Mouse (Mus musculus) right cerebral cortex, postnatal 36 days (tissue): Measurements from ENCODE around the gene Zfp280d.

ENCODE experiments used
- DNase-seq, 2 experiments: peaks; one replicate each; pipeline ENCODE4 v3.0.0; 2022; ENCODE audit warnings: low spot score in 2 of 2, mixed read lengths in 1 of 2

The Zfp280d gene

GRCm38 (mm10) chr9:72274677-72275076, at the start of gene Zfp280d:
TSS of gene Zfp280d (plus strand) at chr9:72274860.
- peak; percentile 87 for DNase-seq

GRCm38 (mm10) chr9:72226536-72226935, 48.1 kb upstream of the Zfp280d start:
- DNase-seq, result no peak

GRCm38 (mm10) chr9:72252656-72253055, 22.0 kb upstream of the Zfp280d start:
- DNase-seq, result no peak

- no peak for DNase-seq
Measured at GRCm38 (mm10) chr9:72255227-72255626, 19.4 kb upstream of the Zfp280d start.

GRCm38 (mm10) chr9:72256646-72257045, 18.0 kb upstream of the Zfp280d start:
- no peak for DNase-seq

GRCm38 (mm10) chr9:72260337-72260736, 14.3 kb upstream of the Zfp280d start:
- no peak for DNase-seq

GRCm38 (mm10) chr9:72264859-72265258, 9.8 kb upstream of the Zfp280d start:
- no peak for DNase-seq

- DNase-seq, result no peak
Measured at GRCm38 (mm10) chr9:72270146-72270545, 4.5 kb upstream of the Zfp280d start.

- no peak for DNase-seq
Measured at GRCm38 (mm10) chr9:72273646-72274410, 832 bp upstream of the Zfp280d start.

GRCm38 (mm10) chr9:72275101-72275978, 680 bp downstream of the Zfp280d start:
- peak; percentile 25 to 50 for DNase-seq

GRCm38 (mm10) chr9:72275979-72276500, 1.4 kb downstream of the Zfp280d start:
- no peak for DNase-seq

- DNase-seq, result no peak
Measured at GRCm38 (mm10) chr9:72276941-72277340, 2.3 kb downstream of the Zfp280d start.

- DNase-seq, result no peak
Measured at GRCm38 (mm10) chr9:72279943-72280342, 5.3 kb downstream of the Zfp280d start.

- DNase-seq, result no peak
Measured at GRCm38 (mm10) chr9:72287696-72288095, 13.0 kb downstream of the Zfp280d start.

- DNase-seq, result no peak
Measured at GRCm38 (mm10) chr9:72288210-72288609, 13.6 kb downstream of the Zfp280d start.

- DNase-seq, result no peak
Measured at GRCm38 (mm10) chr9:72289094-72289493, 14.4 kb downstream of the Zfp280d start.

- DNase-seq, result no peak
Measured at GRCm38 (mm10) chr9:72294076-72294475, 19.4 kb downstream of the Zfp280d start.

GRCm38 (mm10) chr9:72309765-72310164, 35.1 kb downstream of the Zfp280d start:
- no peak for DNase-seq

GRCm38 (mm10) chr9:72333221-72333620, 58.6 kb downstream of the Zfp280d start:
- DNase-seq, result no peak

GRCm38 (mm10) chr9:72336069-72336468, 61.4 kb downstream of the Zfp280d start:
- DNase-seq, result no peak

- DNase-seq, result no peak
Measured at GRCm38 (mm10) chr9:72339119-72339518, 64.5 kb downstream of the Zfp280d start.

- no peak for DNase-seq
Measured at GRCm38 (mm10) chr9:72343844-72344243, 69.2 kb downstream of the Zfp280d start.
